Mouse (Mus musculus): ENCODE data around the gene Megf6.

DNA sequence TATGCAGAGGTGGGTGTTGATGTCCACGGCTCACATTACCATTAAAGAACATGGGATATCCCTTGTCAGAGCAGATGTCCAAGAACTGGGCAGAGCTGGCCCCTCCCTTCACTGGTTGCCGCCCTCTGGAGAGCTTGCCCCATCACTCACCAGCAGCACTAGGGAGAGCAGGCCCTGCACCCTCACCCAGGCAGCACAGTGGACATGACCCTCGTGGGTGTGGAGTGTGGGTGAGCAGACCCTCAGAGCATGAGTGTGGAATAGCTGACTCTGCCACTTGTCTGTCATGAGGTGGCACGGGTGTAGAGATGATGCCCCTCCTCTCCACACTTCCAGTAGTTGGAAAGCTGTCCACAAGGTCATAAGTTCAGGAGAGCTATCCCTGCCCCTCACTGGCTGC is 35.7 kb upstream of the Megf6 start:
- no peak for TF ChIP-seq POLR2A (IDR thresholded peaks at IDR 0.05; ENCODE audit: low read depth, low read length)
- TF ChIP-seq CTCF (conservative IDR thresholded peaks at IDR 0.05; ENCODE audit: insufficient read depth, insufficient read length, low read depth, low read length) = no peak
